Mouse (Mus musculus) layer of hippocampus, postnatal 25 days (tissue): ENCODE results near the gene Dnajc17. TPM values are rescaled to one million over a fixed set of nuclear protein-coding genes. Genes with fewer than 3 reads are reported as not detected.

Experiments
- DNase-seq, 2 experiments: peaks; one replicate each; pipeline ENCODE4 v3.0.0; 2022; ENCODE audit warnings: mixed read lengths in 2 of 2, low spot score in 1 of 2; ENCODE audit errors: extremely low spot score in 1 of 2
- total RNA-seq, 2 experiments: library from RNA; stranded (reverse); gene quantifications; 2 replicates each; pipeline ENCODE4 v1.2.3; 2021

The Dnajc17 gene
- total RNA-seq, 2 experiments from 2014 or later, result 15.8 to 19.7 TPM

DNA sequence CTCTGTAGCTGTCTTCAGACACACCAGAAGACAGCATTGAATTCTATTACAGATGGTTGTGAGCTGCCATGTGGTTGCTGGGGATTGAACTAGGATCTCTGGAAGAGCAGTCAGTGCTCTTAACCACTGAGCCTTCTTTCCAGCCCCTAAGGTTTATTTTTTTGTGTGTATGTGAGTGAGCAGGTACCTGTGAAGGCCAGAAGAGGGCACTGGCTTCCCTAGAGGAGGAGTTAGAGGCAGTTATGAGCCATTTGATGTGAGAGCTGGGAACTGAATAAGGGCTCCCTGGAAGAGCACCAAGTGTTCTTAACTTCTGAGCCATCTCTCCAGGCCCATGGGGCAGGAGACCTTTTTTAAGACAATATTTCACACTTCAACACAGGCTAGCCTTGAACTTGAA lies 43.2 kb downstream of the Dnajc17 start:
- DNase-seq, result no peak

DNA sequence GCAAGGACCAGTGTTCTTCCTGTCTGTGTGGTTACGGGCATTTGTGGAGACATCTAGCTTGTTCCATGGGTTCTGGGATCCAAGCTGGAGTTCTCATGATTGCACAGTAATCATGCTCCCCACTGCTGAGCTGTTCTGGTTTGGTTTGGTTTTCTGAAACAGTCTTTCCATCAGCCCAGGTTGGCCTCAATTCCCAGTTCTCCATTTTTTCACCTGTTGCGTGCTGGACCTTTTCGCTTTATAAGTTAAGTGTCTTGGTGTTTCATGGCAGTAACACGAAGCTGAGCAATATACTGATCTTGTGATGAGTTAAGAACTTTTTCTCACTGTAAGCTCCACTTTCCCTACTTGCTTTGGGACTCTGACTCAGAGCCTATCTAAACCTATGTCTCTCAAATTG lies 44.6 kb downstream of the Dnajc17 start:
- no peak for DNase-seq

DNA sequence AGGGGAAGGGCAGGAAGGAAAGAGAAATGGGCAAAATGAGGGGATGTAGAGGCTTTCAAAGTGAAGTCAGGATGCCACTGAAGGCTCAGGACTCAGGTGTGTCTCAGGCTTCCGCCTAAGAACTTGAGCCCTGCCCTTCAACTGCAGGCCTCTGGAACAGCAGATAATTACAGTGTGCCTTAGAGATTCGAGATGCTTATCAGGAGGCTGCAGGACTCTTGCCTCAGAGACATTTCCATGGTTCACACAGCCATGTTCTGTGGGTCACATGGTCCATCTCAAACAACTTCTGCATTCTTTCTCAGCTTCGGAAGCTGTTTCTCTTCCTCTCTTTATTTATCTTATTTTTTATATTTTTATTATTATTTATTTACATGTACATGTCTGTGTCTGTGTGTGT lies 45.5 kb downstream of the Dnajc17 start:
- no peak for DNase-seq

- DNase-seq, result no peak
Observed at GRCm38 (mm10) chr2:119161247-119161646, 47.3 kb downstream of the Dnajc17 start.

DNA sequence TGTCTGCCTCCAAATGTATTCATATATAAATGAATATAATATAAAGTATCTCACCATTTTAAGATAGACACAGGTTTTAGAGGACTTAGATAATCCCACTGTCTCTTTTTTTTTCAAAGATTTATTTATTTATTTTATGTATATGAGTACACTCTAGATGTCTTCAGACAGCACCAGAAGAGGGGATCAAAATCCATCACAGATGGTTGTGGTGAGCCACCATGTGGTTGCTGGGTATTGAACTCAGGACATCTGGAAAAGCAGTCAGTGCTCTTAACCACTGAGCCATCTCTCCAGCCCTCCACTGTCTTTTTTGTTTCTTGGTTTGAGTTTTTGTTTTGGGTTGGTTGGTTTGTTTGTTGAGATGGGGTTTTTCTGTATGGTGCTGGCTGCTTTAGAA lies 50.8 kb downstream of the Dnajc17 start:
- no peak for DNase-seq

GRCm38 (mm10) chr2:119156681-119157572 lies 51.7 kb downstream of the Dnajc17 start, which contains the start of gene Rmdn3:
TSS of gene Rmdn3 (minus strand) at chr2:119157034.
- peak; percentile 94 to 96 for DNase-seq

- DNase-seq, result no peak
Observed at GRCm38 (mm10) chr2:119156081-119156680, 52.4 kb downstream of the Dnajc17 start.

GRCm38 (mm10) chr2:119155388-119155787 lies 53.2 kb downstream of the Dnajc17 start:
- DNase-seq, result no peak

DNA sequence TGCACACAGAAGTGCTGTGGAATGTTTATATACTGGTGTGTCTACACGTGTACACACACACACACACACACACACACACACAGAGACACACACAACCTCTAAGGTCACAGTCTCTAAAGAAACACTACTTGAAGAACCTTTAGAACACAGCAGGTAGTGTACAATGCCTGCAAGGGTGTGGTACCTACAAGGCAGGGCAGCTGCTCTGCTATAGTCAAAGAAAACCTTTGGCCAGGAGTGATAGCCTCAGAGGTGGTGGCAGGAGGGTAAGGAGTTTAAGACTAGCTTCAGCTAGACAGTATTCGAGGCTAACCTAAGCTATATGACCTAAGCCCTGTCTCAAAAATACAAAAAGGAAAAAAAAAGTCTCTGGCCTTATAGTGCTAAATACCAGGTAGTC lies 53.9 kb downstream of the Dnajc17 start:
- DNase-seq, result no peak

DNA sequence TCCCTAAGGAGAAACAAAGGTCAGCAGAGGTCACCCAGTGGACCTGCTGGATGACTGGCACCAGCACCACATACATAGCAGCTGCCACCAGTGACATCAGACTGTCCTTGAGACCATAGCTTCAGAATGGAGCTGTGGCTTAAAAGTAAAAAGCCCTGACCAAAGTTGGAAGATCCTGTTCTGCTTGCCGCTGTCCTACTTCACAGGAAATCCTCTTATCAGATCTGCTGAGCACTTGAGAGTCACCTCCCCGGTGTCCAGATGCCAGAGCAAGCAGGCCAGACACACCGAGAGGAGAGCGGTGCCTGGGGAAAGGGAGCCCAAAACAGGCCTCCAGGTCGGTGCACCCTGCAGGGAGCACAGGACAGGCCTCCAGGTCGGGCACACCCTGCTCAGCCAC lies 56.3 kb downstream of the Dnajc17 start:
- DNase-seq, result no peak

- DNase-seq, result no peak
Observed at GRCm38 (mm10) chr2:119147775-119148174, 60.8 kb downstream of the Dnajc17 start.

GRCm38 (mm10) chr2:119147160-119147678 lies 61.4 kb downstream of the Dnajc17 start:
- no peak for DNase-seq

DNA sequence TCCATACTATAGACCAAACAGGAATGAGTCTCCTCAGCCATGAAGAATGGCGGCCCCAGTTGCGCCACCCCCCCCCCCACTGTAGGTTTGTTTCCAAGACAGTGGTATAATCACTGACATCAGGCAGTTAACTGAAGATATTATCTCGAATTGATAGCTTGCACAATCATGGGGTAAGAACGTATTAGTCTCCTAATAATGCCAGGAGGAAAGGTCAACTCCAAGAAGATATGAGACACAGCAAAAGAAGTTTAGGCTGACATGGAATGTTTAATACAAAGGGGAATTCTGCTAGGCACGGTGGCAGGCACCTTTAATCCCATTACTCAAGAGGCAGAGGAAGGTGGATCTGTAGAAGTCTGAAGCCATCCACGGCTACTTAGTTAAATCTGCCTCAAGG lies 62.2 kb downstream of the Dnajc17 start:
- DNase-seq, result no peak

- DNase-seq, result no peak
Observed at GRCm38 (mm10) chr2:119145199-119145598, 63.4 kb downstream of the Dnajc17 start.

DNA sequence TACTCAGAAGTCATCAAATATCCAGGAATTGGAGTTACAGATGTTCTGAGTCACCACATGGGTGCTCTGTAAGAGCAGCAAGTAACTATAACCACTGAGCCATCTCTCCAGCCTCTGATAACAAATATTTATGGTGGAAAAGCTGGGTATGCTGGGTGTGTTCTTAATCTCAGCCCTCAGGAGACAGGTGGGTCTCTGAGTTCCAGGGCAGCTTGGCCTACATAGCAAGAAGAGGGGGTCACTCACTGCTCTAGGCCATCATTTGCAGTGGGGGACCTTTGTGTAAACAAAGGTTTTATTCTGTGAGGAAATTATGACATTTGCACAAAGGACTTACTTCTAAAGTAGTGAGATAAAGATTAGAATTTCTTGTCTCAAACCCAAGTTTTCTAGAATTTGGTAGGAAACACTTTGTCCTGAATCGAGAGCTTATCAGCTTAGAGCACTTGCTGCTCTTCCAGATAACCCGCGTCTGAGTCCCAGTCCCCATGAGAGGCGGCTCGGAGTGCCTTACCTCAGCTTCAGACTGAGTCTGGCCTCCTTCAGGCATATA lies 72.2 kb downstream of the Dnajc17 start:
- DNase-seq, result no peak

Other genes starting within 250 kb of the Dnajc17 start
- 10 to 100 TPM; 49.7 to 57.8 TPM for gene Ccdc32, start 179.4 kb downstream of the Dnajc17 start, total RNA-seq
- gene Rpusd2, start 174.0 kb downstream of the Dnajc17 start, total RNA-seq, result 1 to 10 TPM; 6.8 to 7.2 TPM
- under 1 TPM; 0.49 to 0.52 TPM for gene Knl1, start 161.7 kb downstream of the Dnajc17 start, total RNA-seq
- gene Rad51, start 96.0 kb downstream of the Dnajc17 start, total RNA-seq, result 1 to 10 TPM in 1 of 2 experiments, under 1 TPM in 1; 0.99 to 1.2 TPM
- gene Rmdn3, start 51.8 kb downstream of the Dnajc17 start, total RNA-seq, result 10 to 100 TPM; 51.5 to 56.5 TPM
- gene Gchfr, start 41.0 kb downstream of the Dnajc17 start, total RNA-seq, result not detected
- gene Gm14137, start 34.3 kb downstream of the Dnajc17 start, total RNA-seq, result not detected
- gene Zfyve19, start 178 bp downstream of the Dnajc17 start, total RNA-seq, result 10 to 100 TPM; 28.3 to 38.8 TPM
- not detected for gene Ppp1r14d, start 21.1 kb upstream of the Dnajc17 start, total RNA-seq
- 1 to 10 TPM in 1 of 2 experiments, under 1 TPM in 1; 0.92 to 1.9 TPM for gene Spint1, start 28.6 kb upstream of the Dnajc17 start, total RNA-seq
- 1 to 10 TPM; 6.3 to 6.9 TPM for gene Rhov, start 62.5 kb upstream of the Dnajc17 start, total RNA-seq
- gene Vps18, start 79.9 kb upstream of the Dnajc17 start, total RNA-seq, result 10 to 100 TPM; 37.5 to 43.9 TPM
- gene Dll4, start 117.0 kb upstream of the Dnajc17 start, total RNA-seq, result 1 to 10 TPM; 3.0 to 5.2 TPM
- gene Chac1, start 142.4 kb upstream of the Dnajc17 start, total RNA-seq, result 1 to 10 TPM; 6.4 to 7.1 TPM